Mouse (Mus musculus) large intestine, adult 2 months (tissue): ENCODE measurements at regions not wholly inside any gene's neighbourhood (a gene's known extent, or its start where the extent isn't known, plus 50 kb on each side); places are given as distances from the start of the nearest gene placed in this dataset.

Experiments
- DNase-seq: peaks from one replicate; pipeline ENCODE4 v3.0.0-alpha.2; 2012; ENCODE audit warnings: low read depth, low spot score
- WGBS: fragments of 180-500 bp; shearing (Covaris S2); methylation state at CpG from one replicate; pipeline ENCODE4 v1.1.7; 2018; 5-methylcytosine and 5-hydroxymethylcytosine counted together

- WGBS = 94% methylated on average over 1 of the region's 1 CpGs
- no peak for DNase-seq
These were observed 275.5 kb upstream of the Gm5148 start for GRCm38 (mm10) chr3:37999779-38000178.

- 77% methylated on average over 3 of the region's 3 CpGs for WGBS
- DNase-seq = no peak
These were observed 273.7 kb upstream of the Gm5148 start for GRCm38 (mm10) chr3:37997998-37998397.

DNA sequence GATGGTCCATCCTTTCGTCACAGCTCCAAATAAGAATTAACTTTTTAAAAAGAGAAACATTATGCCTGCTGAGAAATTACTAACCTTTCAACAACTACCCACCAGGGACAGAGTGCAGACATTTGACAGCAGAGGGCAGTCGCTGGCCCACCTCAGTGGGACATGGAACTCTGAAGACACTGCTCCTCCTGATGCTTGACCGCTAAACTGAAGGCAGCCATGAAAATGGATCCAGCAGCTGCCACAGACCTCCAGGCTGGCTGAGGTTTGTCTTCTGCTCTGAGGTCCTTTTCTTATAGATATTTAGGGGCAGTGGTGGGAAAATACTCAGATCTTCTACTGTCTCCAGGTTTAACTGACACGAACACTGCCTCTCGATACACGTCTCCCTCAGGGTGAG, 265.7 kb upstream of the Gm5148 start:
- DNase-seq = no peak
- WGBS = 97% methylated on average over 6 of the region's 6 CpGs

- no peak for DNase-seq
- WGBS = 56% methylated on average over 20 of the region's 20 CpGs
These were observed 263.6 kb upstream of the Gm5148 start for GRCm38 (mm10) chr3:37987775-37988505.

GRCm38 (mm10) chr3:37987007-37987774, 262.9 kb upstream of the Gm5148 start:
- 71% methylated on average over 14 of the region's 14 CpGs for whole genome bisulfite sequencing

DNA sequence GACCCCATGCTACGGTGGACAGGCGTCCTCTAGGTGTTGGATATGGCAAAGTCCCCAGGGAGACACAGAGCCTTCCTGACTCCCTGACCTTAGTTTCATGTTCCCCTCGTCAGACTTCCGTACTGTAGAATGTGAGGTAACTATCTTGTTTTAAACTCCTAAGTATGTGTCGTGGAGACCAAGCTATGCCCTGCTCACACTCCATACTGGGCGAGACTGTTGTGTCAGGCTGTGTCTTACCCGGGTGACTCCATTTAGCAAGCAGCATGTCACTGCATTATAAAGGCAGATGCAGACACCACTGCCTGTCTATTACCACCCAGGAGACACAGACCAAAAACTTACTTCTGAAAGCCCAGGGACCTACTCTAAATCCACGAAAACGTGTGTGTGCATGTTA, 260.4 kb upstream of the Gm5148 start:
- DNase-seq = no peak
- WGBS = 90% methylated on average over 9 of the region's 9 CpGs

More at GRCm38 (mm10) chr3:37987007-37987774, 262.9 kb upstream of the Gm5148 start:
- DNase-seq = no peak

- DNase-seq = no peak
- 80% methylated on average over 7 of the region's 7 CpGs for WGBS
These were observed 257.3 kb upstream of the Gm5148 start for GRCm38 (mm10) chr3:37981481-37982180.

DNA sequence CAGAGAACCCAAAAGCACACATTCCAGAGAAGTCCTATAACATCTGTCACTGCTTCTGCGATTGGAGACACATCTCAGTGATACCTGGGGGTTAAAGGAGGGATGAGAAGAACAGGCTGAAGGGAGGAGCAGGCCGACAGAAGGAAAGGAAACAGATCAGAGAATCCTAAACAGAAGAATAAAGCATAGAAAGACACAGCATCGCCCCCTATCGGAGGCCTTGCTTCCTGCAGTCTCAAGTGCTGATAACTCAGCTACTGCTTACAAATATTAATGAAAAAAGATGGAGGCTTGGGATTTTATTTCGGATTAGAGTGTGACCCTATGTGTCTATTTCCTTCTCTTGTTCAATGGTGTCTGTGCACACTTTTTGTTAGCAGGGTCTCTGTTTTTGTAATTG, 255.6 kb upstream of the Gm5148 start:
- no peak for DNase-seq
- 64% methylated on average over 5 of the region's 5 CpGs for WGBS

GRCm38 (mm10) chr3:37978481-37978880, 254.2 kb upstream of the Gm5148 start:
- no peak for DNase-seq
- WGBS = 14% methylated on average over 6 of the region's 6 CpGs

GRCm38 (mm10) chr3:37977453-37977852, 253.2 kb upstream of the Gm5148 start:
- 72% methylated on average over 3 of the region's 3 CpGs for WGBS
- DNase-seq = no peak

DNA sequence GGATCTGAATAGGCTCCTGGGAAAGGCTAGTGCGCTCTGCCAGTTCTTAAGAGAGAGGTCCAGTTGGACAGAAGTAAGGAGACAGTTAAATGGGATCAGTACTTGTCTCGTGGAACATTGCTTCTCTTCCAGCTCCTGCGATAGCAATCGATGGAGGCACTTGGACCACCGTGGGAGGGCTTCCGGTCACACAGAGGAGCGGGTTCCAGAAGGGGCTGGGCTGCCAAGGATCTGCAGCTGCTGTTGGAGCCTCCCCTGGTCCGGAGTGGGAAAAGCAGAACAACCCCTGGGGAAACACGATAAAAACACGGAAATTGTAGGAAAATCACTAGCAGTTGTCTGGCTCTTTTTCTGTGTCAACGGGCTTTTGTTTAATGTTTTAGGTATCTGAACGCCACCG, 252.3 kb upstream of the Gm5148 start:
- DNase-seq = no peak
- WGBS = 48% methylated on average over 13 of the region's 13 CpGs

DNA sequence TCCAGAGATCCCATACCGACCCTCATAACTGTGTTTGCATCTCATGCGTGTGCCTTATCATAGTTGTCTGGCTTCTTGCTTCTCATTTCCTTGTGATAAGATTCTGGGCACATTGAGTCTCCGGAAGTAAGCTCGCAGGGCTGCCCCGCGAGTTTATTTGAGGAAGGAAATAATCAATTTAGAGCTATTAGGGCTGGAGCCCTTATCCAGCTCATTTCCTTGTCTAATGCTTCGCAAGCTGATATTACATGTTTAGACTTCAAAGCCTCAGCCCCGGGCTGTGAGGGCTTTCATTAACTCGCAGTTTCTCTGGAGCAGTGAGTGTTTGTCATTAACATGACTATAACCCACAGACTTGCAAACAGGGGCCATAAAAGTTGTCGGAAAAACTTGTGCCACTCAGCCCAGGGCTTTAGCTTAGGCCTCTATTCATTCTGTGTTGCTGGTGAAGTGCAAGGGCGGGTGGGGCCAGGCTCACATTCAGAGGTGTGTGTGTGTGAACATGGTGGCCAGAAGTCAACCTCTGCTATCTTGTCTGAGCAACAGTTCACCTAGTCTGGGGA, 251.0 kb upstream of the Gm5148 start:
- no peak for DNase-seq
- 25% methylated on average over 11 of the region's 11 CpGs for WGBS

DNA sequence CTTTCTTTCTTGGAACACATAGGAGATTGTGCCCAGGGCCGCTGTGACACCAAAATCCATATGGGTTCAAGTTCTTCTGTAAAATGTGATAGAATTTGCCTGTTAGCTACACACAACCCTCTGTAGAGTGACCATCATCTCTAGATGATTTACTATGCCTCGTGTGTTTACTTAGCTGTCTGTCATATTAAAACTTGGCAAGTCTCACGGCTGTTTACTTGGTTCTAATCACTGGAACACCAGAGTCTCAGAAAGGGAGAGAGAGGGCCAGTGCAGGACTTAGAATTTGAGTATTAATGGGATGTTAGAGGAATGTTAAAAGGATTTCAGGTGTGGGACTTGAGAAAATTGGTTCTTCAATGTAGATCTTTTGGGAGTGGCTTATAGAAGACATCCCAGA, 248.6 kb upstream of the Gm5148 start:
- DNase-seq = no peak
- 44% methylated on average over 3 of the region's 3 CpGs for WGBS

- WGBS = 68% methylated on average over 2 of the region's 2 CpGs
- DNase-seq = no peak
These were observed 246.9 kb upstream of the Gm5148 start for GRCm38 (mm10) chr3:37971240-37971639.

DNA sequence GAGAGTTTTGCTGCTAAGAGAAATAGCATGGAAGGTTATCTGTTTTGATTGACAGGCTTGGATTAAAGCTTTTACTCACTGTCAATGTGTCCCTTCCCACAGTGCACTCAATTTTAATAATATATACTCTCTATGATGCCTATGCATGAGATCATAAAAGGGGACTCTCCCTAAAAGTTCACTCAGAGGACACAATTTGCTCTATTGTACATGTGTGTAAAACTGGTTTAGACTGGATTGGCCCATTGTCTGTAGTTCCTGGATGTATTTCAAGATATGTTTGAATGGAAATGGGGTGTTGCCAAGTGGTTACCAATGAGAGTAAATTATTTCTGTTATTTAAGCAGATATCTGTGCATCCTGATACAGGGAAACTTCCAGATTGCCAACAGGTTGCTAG, 244.4 kb upstream of the Gm5148 start:
- DNase-seq = no peak

GRCm38 (mm10) chr3:37965221-37965620, 240.9 kb upstream of the Gm5148 start:
- WGBS = 91% methylated on average over 4 of the region's 4 CpGs
- no peak for DNase-seq

- WGBS = 86% methylated on average over 5 of the region's 5 CpGs
These were observed 239.8 kb upstream of the Gm5148 start for GRCm38 (mm10) chr3:37964083-37964482.

GRCm38 (mm10) chr3:37962811-37963210, 238.5 kb upstream of the Gm5148 start:
- DNase-seq = no peak
- 34% methylated on average over 8 of the region's 8 CpGs for WGBS

More at GRCm38 (mm10) chr3:37964083-37964482, 239.8 kb upstream of the Gm5148 start:
- no peak for DNase-seq

- DNase-seq = no peak
- WGBS = 29% methylated on average over 12 of the region's 12 CpGs
These were observed 237.9 kb upstream of the Gm5148 start for GRCm38 (mm10) chr3:37962043-37962810.
